Mouse (Mus musculus): Measurements from ENCODE around the gene Pde1a.

The Pde1a gene

DNA sequence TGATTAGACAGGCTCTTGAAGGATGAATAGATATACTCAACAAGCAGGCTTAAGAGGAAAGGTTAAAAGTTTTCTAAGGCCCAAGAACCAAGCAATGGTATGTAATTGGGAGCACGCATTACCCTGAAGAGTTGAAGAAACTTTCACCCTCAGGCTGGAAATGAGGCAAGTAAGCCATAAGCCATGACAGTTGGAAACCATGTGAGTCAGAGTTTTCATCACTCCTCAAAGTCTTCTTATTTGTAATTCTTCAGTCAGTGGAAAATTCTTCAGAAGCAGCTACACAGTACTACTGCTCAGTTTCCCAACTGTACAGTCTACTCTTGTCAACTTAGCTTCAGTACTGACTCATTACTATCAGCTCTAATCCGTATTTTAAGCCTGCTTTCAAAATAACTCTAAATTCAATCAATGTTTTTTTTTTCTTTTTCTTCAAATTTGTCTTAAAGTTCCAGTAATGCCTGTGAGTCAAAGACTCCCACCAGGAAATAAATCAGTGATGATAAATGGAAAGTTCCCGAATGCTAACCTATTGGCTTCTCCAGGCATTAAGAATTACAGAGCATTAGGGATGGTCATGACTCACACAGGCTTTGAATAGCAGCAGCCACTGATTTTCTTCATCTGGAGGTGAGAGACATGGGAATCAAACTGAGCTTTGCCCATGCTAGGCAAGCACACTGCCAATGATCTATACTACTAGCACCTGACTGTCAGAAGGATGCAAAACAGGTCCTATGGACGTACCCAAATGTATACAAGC lies 82.3 kb downstream of the Pde1a start:
- no peak for DNase-seq (ENCODE audit: low spot score)

DNA sequence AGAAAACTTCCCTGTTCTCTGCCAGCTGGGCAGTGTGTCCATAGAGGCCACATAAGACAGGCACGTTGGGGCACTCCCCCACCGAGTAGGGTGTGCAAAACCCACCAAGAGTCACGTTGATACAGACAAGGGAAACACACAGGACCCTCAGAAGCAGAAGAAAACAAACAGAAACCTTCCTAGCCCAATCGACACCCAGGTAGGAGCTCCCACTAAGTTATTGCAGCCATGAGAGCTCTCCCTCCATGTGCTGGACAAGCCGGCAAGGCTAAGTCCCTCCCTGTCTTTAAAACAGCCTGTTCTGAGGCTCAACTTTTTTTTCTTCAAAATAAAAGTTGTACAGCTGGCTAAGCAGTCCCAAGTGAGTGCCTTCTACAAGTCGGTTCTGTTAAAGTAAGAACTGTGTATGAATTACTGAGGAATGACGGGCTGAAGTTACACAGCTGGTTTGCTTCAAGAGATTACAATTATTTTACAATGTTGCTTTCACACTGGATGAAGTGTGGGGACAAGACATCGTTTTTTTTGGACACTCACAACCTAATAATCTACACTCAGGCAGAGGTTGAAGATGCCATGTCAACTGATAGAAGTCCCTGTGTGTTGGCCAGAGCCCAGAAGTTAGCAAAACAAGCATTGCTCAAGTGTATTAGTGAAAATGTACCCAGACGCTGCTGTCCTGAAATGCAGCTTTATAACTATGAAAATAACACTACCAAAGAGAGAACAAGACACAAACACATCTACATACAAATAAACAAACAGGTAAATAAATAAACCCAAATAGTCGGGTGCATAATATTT lies 90.4 kb downstream of the Pde1a start:
- DNase-seq (ENCODE audit: low spot score): no peak

DNA sequence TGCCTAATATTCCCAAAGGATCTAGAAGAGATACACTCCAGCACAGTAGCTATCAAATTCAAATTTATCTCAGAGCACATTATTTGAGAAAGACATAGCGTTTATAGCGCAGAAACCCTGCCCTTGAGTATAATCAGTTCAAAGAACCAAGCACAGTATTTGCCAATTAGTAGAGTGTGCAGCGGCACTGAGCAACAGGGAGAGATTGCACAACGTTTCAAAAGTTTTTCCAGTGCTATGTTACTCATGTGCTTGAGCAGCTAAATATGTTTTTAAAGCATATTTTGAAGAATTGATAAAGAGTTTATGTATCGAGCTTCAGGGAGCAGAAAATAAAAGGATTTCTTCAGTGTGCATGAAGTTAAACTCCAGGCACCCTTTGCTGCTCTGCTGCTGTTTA lies 91.3 kb downstream of the Pde1a start:
- no peak for DNase-seq (ENCODE audit: low spot score)

DNA sequence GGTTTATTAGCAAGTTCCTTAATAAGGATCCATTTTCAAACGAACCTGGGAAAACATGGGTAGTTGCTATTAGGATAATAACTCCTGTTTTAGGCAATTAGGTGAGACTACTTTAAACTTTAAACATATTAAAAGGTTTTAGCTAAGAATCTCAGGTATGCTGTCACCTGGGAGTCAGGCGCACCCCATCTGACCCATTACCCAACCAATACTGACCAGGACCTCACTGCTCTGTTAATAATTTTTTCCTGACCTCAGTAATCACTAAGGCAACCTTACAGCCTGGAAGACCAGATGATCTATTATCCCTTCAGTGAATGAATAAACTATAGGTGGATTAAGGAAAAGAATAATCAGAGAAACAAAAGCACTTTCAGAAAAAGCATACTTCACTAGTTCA lies 100.2 kb downstream of the Pde1a start:
- no peak for DNase-seq (ENCODE audit: low spot score)

DNA sequence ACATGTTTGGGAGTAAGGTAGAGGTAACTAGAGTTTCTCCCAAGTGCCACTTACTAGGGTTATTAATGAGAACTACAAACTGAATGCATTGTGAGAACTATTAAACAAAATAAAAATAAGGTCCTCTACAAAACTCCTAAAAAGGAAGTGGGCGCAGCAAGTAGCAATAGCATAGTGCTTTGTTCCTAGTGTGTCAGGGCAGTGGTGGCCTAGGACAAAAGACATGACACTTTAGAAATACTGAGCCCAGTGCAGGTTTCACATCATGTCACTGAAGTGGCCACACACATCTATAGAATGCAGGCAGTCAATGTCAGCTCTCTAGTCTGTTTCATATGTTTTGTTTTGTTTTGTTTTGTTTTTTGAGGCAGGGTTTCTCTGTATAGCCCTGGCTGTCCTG lies 103.2 kb downstream of the Pde1a start:
- DNase-seq (ENCODE audit: low spot score): no peak

DNA sequence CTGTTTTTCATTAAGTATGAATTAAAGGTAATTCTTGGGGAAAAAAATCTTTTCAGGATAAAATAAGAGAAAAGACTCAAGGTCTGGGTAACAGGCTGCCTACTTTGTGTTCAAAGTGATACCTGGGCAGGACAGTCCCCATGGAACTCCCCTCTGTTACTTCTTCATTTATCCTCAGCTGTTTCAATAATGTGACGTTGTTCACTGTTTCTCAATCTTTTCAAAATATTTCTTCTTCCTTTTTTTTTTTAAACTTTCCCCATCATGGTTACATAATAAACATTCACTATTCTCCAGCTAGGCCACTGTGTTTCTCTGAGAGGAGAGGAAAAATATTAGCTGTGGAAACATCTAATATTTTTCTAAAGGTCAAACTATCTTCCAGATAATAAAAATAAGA lies 103.7 kb downstream of the Pde1a start:
- no peak for DNase-seq (ENCODE audit: low spot score)

DNA sequence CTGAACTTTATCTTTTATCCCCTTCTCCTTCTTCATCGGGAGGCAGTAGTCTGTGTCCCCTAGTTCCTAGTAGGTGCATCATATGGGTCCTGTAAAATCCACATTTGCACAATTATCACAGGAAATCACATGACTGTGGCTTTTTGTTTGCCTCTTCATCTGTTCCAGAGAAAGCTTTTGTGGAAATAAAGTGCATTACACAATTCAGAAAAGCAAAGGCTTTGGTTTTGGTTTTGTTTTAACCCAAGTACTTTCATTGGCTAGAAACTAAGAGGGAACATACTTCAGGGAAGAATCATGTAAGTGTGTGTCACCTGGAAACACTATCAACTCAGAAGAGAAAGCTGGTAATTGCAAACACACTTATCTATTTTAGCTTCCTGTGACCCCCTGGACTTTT lies 104.2 kb downstream of the Pde1a start:
- no peak for DNase-seq (ENCODE audit: low spot score)

DNA sequence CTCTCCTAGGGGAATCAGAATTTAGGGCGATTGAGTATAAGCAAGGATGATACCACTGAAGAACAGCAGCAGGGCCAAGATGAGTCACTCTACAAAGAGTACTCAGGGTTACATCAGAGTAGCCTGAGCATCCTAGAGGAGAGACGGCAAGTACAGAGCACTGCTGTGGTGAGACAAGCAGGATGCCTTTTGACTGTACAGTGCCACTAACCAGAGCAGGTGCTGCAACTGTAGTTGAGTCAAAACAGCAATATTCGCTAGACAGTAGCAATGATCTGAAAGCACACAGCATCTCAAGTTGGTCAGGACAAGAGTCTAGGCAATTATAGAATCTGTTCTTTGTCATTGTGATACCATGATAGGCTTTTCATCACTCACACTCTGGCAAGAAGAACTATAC lies 115.1 kb downstream of the Pde1a start:
- no peak for DNase-seq (ENCODE audit: low spot score)

DNA sequence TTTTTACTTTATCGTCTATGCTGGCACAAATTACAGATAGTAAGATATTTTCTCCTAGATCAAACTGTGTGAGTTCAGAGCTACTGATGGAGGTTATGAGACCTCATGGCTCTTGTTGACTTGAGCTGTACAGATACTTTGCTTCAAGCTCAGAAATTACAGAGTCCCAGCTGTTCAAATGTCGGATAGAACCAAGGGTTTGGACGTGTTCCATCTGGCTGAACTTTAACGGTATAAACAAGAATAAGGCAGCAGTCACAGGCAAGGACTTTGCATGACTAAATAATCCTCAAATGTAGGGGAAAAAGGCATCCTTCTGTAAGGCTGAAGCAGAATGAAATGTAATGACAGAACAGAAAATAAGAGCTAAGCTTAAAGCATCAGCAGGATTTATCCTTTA lies 116.2 kb downstream of the Pde1a start:
- DNase-seq (ENCODE audit: low spot score): no peak

DNA sequence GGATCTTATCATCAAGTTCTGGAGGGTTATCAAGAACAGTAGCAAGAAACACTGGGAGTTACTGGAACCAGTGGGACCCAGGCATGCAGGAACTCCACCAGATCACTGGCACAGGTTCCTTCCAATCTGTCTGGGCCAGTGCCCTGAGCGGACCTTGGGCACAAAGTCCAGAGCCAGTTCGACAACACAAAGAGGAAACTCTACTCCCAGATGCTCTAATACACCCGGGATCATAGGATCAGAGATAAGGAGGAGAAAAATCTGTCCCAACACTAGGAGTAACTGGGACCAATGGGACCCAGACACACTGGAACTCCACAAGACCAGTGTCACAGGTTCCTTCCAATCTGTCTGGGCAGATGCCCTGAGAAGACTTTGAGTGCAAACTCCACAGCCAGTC lies 130.1 kb downstream of the Pde1a start:
- DNase-seq (ENCODE audit: low spot score): no peak

DNA sequence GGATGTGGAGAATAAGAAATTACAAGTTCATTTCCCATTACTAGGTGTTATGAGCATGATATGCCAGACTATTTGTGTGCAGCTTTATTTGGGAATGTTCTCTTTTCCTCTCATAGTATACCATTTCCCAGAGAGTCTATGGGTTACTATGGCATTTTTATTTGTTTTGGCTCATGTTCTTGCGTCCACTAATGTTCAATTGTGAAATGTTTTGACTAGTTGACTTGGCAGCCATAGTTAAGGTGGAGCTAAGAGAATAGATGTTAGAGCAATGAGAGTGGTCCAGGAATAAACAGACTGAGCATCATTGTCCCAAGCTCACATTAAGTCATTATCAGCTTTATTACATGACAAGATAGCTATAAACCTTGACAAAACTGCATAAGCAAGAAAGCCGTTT lies 130.8 kb downstream of the Pde1a start:
- DNase-seq (ENCODE audit: low spot score): no peak

DNA sequence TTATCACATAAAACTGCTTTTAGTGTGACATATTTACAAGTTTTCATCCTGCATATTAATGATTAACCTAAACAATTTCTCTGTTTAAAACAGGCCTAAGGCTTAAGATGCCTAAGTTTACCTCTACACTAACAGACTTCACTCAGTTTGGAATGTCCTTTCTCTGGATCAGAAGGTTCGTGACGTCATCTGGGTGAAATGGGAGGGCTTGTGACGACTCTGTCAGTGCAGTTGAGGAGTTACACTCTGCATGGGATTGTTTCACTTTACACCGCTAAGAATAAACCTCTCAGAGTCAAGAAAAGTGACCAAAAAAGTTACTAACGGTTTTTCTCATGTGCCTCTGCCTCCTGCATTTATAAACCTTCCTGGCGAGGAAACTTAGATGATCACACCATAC lies 137.6 kb downstream of the Pde1a start:
- DNase-seq (ENCODE audit: low spot score): no peak

DNA sequence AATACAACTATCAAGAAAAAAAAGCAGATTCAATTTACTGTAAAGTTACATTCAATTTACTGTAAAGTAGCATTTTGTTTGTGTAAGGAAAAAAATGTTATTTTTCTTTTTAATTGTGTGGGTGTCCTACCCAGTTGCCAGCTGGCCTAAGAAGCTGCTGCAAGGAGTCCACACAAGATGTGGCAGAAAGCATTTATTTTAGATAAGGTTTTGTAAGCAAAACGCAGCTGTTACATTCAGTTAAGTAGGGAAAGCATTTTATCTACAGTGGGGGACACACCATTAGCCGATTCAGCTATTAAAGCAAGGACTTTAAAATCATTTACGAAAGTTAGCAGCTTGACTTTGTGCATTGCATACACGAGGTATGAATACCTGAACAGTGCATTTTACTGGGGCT lies 145.5 kb downstream of the Pde1a start:
- DNase-seq (ENCODE audit: low spot score): no peak

DNA sequence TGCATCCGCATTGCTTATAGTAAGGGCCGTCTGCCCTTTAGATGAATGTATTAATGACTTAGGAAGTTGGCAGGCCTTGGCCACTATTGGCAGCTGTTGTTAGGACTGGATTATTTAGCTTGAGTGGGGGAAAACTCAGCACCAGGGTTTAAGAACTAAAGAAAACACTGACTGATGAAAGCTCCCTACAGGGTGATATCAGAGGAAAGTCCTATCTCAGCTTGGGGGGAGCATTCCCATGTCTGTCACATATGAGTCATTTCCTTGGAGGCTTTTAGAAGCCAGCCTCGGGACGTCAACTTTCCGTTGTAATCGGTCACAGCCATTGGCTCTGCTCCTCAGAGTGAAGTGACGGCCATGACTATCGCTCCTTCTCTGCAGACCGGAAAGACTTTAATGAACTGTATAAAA lies 146.0 kb downstream of the Pde1a start:
- DNase-seq (ENCODE audit: low spot score): no peak

DNA sequence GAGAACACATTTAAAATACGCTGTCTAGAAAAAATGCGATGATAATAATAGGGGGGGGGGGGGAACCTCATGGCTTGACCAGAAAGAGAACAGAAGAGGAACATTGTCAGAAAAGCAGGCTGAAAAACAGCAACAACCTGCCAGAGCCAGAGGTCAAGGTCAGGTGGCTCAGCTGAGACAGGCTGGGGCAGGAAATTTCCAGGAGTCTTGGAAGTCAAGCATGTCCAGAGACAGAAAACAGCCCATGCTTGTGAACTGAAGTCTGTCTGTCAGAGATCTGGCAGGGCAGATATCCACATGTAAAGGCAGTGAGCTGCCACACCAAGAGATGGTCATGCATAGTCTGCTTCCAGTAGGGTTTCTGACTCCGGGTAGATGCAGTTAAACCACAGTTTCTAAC lies 147.5 kb downstream of the Pde1a start:
- DNase-seq (ENCODE audit: low spot score): no peak

DNA sequence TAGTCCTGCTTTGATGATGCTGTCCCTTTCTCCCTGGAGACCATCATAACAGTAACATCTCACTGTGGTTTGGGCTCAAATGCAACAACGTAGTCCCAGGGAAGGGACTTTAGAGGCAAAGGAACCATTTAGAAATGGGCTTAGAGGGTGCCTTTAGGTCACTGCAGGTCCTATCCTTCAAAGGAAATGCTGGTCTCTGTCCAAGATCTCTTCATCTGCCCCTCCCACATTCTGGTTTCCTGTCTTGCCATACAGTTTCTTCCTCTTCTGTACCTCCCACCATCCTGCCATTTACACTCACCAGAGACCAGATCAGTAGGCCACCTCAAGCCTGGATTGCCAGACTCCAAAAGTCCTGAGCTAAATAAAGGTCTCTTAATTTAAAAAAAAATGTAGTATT lies 150.3 kb downstream of the Pde1a start:
- DNase-seq (ENCODE audit: low spot score): no peak

DNA sequence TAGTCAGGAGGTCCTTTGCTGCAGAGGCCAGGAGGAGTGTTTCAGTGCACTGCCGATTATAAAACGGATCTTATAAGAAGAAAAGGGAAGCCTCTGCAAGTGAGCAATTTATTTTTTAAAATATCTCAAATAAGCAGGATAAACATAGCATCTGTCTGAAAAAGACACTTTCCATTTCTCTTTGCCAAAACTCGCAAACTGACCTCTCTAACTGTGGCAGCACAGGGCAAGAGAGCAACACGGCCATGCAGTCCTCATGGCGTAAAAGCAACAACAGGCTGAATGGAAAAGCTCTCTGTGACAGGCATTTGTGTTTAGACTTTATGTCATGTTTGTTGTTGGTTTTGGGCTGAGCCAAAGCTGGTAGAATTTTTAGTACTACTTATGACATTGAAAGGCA lies 152.0 kb downstream of the Pde1a start:
- no peak for DNase-seq (ENCODE audit: low spot score)

DNA sequence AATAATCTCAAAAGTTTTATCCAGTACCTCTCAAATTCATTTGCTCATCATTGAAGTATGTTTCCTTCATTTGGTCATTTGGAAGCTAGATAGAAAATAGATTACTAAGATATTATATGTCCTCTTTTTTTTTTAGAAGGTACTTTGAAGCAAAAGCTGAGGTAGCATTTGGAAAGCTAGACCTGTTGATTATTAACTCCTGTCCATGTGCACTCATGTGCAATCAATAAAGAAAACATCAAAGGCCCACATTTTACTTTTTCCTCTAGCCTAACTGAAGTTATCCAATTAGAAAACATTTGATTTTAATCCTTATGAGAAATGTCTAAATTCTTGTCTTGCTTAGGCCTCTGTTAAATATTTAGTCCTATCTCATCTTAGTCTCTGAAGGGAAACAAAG lies 153.3 kb downstream of the Pde1a start:
- no peak for DNase-seq (ENCODE audit: low spot score)

DNA sequence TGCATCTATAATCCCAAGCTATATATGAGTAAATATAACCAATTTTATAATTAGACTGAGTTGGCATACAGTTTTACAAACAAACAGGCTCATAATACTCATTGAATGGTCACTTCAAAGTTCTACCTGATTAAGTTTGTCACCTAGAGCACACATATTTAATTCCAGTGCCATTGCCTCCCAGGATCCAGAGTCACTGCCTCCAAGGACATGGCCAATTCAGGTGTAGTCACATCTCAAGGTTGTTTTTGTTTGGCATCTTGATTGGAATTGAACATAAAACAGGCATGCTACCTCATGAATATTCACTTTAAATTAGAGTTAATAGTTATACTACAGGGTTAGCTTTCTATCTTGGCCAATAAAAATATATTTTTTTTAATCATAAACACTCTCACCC lies 157.0 kb downstream of the Pde1a start:
- DNase-seq (ENCODE audit: low spot score): no peak

DNA sequence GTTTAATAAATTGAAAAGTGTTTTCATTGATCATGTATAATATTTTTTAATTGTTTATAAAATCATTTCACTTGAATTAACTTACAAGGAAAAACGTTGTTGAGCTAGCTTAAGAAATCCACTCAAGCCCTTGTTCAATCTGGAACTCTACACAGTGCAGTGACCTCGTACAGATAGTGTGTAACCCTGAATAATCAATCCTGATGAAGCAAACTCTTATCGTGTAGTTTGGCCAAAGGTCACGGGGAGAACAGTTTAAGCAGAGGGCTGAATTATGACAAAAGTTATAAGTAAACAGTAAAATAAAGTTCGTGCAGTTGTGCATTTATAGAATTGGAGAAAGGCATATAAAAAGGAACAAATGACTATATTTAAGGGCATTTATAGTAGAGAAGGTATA lies 159.7 kb downstream of the Pde1a start:
- DNase-seq (ENCODE audit: low spot score): no peak

DNA sequence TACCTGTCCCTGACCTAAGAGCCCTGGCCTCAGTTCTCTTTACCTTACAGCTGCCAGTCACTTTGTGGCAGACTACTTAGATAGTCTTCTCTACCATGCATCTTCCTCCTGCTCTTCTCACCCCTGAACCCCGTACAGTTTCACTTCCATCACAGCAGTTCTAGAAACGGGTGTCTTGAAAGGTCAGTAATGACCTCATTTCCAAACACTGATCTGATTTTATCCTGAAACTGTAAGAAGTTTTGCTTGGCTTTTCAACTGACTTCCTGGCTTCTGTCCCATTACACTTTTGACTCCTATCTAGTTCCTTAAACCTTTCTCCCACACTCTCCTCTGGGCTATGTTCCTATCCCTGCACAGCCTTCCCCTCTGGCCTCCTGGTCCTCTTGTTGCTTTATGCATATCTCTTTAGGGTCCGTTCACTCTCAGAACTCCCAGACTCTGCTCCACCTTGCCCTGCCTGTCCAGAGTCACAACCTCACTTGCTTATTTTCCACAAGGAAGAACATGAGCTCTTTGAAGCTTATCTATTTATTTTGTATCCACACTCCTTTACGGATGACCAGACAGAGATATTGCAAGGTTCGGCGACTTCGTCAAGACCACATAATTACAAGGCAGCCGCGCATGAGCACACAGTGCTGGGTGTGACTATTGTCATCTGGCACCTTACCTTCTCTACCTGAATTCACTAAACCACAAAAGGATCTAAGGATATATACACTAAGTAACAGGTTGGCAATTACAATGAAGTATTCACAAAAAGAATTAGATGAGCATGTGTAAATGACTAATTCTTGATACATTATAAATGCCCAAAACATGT lies 162.4 kb downstream of the Pde1a start:
- no peak for DNase-seq (ENCODE audit: low spot score)

DNA sequence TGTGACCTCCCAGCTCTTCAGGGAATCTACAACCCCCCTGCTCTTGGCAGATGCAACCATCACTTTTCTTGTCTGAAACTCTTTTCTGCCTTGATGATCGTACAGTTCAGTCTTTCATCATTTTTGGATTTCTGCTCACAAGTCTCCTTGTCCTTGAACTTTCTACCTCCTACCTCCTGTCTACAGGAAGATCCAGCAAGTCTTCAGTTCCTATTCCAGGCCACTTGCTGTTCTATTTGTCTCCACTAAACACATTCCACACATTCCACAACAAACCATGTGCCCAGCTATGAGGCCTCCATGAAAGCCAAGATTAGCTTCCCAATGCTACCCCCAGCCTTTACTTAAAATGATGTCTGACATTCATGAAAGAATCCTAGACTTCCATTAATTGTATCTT lies 163.2 kb downstream of the Pde1a start:
- no peak for DNase-seq (ENCODE audit: low spot score)

DNA sequence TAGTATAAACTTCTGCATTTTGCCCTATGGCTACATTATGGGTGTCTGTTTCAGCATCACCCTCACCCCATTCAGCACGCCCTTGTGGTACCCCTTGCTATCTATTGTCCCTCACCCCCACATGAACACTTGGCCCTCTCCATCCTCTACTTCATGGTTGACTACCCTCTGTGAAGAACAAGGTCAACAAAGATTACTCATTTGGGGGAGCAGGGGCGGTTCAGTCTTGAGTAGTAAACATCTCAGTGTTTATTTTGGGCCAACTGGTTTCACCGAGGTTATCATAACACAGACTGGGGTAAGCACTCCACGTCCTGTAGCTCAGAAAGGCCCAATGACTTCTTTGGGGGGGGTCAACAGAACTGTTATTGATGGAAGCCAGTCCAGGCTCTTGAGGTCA lies 164.3 kb downstream of the Pde1a start:
- DNase-seq (ENCODE audit: low spot score): no peak

Data from c-Kit-positive CD71-positive TER-119-positive erythroid progenitor cells, embryonic 14.5 days (primary cell).